Mouse (Mus musculus): ENCODE results near the gene Haus6. TPM values are rescaled to one million over a fixed set of nuclear protein-coding genes. Genes with fewer than 3 reads are reported as not detected.
A peak's percentile ranks its signal among the peaks of the same experiment; 100 is the strongest.

The Haus6 gene
- polyA plus RNA-seq, 1 experiment from 2014 or later = 8.6 TPM

DNA sequence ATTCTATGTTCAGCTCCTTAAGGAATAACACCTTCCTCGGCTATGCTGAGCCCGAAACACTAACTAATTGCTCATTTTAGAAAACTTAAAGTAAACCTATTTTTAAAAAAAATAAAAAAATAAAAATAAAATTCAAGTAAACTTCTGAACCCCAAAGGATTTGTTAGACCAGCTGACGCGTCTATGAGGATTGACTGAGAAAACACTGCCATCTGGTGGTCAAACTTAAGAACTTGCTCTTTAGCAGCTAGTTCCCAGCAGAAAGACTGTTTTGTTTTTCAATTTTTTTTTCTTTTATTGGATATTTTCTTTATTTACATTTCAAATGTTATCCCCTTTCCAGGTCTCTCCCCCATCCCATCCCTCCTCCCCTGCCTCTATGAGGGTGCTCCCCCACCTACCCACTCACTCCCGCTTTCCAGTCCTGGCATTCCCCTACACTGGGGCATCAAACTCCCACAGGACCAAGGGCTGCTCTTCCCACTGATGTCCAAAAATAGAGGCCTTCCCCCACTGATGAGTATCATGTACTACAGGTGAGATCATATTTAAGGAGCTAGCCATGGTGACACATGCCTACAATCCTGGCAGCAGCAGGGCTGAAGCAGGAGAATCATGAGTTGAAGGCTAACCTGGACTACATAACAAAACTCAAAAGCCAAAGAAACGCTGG is 56.7 kb downstream of the Haus6 start:
- Histone ChIP-seq H3K36me3 (replicated peaks; ENCODE audit: control insufficient read depth, insufficient read depth) (no peaks in the 10 kb centered on the region), H3K4me1 (replicated peaks; ENCODE audit: control insufficient read depth, insufficient read depth, low read length) (no peaks in the 10 kb centered on the region), H3K27me3 (ENCODE audit: control insufficient read depth, insufficient read depth, low read length) (no peaks in the 10 kb centered on the region), H3K9me3 (ENCODE audit: control insufficient read depth, low read length) (no peaks in the 10 kb centered on the region), H3K4me3 (replicated peaks; ENCODE audit: low read length) (no peak overlapping the region), H3K9ac (no peak overlapping the region), H3K4me2 (replicated peaks) (no peak overlapping the region), H3K27ac (no peak overlapping the region)
- ATAC-seq (ENCODE audit: low FRiP score) (peak; percentile 46; the same call in 1 of the 2 replicates), DNase-seq (ENCODE audit: low spot score) (peak; percentile 85)
- WGBS = 28% methylated on average over 6 of the region's 6 CpGs

DNA sequence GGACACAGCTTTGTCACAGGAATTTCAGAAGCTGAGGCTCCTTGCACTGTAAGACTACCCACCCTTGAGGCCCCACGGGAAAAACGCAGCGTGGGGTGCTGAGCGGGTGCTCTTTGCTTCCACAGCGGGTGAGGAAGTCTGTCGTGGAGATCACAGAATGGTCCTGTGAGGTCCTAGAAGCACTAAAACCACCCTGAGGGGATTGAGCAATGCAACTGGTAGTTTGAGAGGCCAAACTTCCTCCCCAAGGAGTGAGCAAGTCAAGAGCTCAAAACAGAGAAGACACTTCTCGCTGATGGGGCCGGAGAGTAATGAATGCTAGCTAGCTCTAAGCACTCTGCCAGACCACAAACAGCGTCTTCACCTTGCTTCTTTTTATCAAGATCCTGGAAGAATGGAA is 63.5 kb downstream of the Haus6 start:
- Histone ChIP-seq H3K4me2 (replicated peaks) (no peak overlapping the region), H3K9me3 (ENCODE audit: control insufficient read depth, low read length) (no peaks in the 10 kb centered on the region), H3K27me3 (ENCODE audit: control insufficient read depth, insufficient read depth, low read length) (no peaks in the 10 kb centered on the region), H3K4me3 (replicated peaks; ENCODE audit: low read length) (no peak overlapping the region), H3K27ac (no peak overlapping the region), H3K4me1 (replicated peaks; ENCODE audit: control insufficient read depth, insufficient read depth, low read length) (0 out of 2 replicates have a peak, but pooled peaks cover 7% of the 10 kb centered on the region), H3K9ac (no peak overlapping the region), H3K36me3 (replicated peaks; ENCODE audit: control insufficient read depth, insufficient read depth) (no peaks in the 10 kb centered on the region)
- no peak for ATAC-seq (ENCODE audit: low FRiP score)
- DNase-seq (ENCODE audit: low spot score) = no peak
- 90% methylated on average over 9 of the region's 9 CpGs for WGBS

DNA sequence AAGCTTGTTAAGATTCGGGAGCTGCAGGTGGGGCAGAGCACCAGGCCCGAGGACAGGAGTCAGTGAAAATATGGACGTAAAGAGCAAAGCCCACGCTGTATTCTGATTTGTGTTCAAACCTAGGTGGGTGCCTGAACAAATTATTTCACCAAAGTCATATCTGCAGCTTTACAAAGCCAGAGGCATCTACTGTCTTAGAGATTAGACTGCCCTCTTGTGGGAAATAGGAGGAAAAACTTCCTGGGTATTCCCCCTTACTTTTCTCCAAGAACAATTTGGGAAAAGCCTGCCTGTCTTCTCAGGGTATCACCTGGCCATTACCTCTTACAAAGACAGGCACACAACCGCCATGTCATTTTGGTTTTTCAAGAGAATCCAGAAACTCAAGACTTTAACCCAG is 66.2 kb downstream of the Haus6 start:
- Histone ChIP-seq H3K27me3 (ENCODE audit: control insufficient read depth, insufficient read depth, low read length) (no peaks in the 10 kb centered on the region), H3K9me3 (ENCODE audit: control insufficient read depth, low read length) (no peaks in the 10 kb centered on the region), H3K27ac (no peak overlapping the region), H3K36me3 (replicated peaks; ENCODE audit: control insufficient read depth, insufficient read depth) (no peaks in the 10 kb centered on the region), H3K9ac (no peak overlapping the region), H3K4me3 (replicated peaks; ENCODE audit: low read length) (no peak overlapping the region), H3K4me1 (replicated peaks; ENCODE audit: control insufficient read depth, insufficient read depth, low read length) (0 out of 2 replicates have a peak, but pooled peaks cover 7% of the 10 kb centered on the region), H3K4me2 (replicated peaks) (no peak overlapping the region)
- 60% methylated on average over 5 of the region's 5 CpGs for WGBS
- ATAC-seq (ENCODE audit: low FRiP score) (no peak), DNase-seq (ENCODE audit: low spot score) (peak; percentile 65)

DNA sequence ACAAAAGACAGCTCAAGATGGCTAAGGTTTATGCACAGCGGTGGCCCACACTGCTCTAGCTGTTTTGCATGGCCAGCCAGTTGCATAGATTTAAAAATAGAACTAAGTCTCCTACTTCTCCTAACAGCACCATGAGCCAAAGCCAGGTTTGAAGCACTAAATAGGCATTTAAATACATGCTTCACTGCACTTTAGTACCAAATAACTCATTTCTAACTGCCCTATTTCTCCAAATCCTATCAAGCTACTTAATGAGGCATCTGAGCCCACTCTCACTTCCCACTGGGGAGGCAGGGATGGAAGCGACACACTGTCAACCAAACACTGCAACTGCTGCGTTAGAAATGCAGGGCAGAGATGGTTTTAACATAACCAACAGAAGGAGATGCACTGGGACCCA is 67.9 kb downstream of the Haus6 start:
- 49% methylated on average over 3 of the region's 3 CpGs for WGBS
- DNase-seq (ENCODE audit: low spot score) (peak; percentile 46), ATAC-seq (ENCODE audit: low FRiP score) (peak; percentile 51; the same call in 1 of the 2 replicates)
- no peak overlapping the region for H3K4me3 ChIP-seq (replicated peaks; ENCODE audit: low read length)
- no peaks in the 10 kb centered on the region for H3K27me3 ChIP-seq (ENCODE audit: control insufficient read depth, insufficient read depth, low read length)
- no peak overlapping the region for H3K27ac ChIP-seq
- H3K9me3 ChIP-seq (ENCODE audit: control insufficient read depth, low read length) = no peaks in the 10 kb centered on the region
- H3K4me2 ChIP-seq (replicated peaks) = no peak overlapping the region
- H3K36me3 ChIP-seq (replicated peaks; ENCODE audit: control insufficient read depth, insufficient read depth) = no peaks in the 10 kb centered on the region
- H3K4me1 ChIP-seq (replicated peaks; ENCODE audit: control insufficient read depth, insufficient read depth, low read length) = 0 out of 2 replicates have a peak, but pooled peaks cover 7% of the 10 kb centered on the region
- H3K9ac ChIP-seq = no peak overlapping the region

- Histone ChIP-seq H3K4me3 (replicated peaks; ENCODE audit: low read length) (no peak overlapping the region), H3K9me3 (ENCODE audit: control insufficient read depth, low read length) (no peaks in the 10 kb centered on the region), H3K4me2 (replicated peaks) (no peak overlapping the region), H3K36me3 (replicated peaks; ENCODE audit: control insufficient read depth, insufficient read depth) (no peaks in the 10 kb centered on the region), H3K9ac (no peak overlapping the region), H3K27ac (no peak overlapping the region), H3K4me1 (replicated peaks; ENCODE audit: control insufficient read depth, insufficient read depth, low read length) (0 out of 2 replicates have a peak, but pooled peaks cover 7% of the 10 kb centered on the region), H3K27me3 (ENCODE audit: control insufficient read depth, insufficient read depth, low read length) (no peaks in the 10 kb centered on the region)
- DNase-seq (ENCODE audit: low spot score) = no peak
- ATAC-seq (ENCODE audit: low FRiP score) = no peak
- 83% methylated on average over 1 of the region's 1 CpGs for whole genome bisulfite sequencing
Observed at GRCm38 (mm10) chr4:86541573-86541972, 70.3 kb downstream of the Haus6 start.

GRCm38 (mm10) chr4:86538936-86539335 is 72.9 kb downstream of the Haus6 start:
- Histone ChIP-seq H3K27ac (no peak overlapping the region), H3K9ac (no peak overlapping the region), H3K36me3 (replicated peaks; ENCODE audit: control insufficient read depth, insufficient read depth) (no peaks in the 10 kb centered on the region), H3K4me2 (replicated peaks) (no peak overlapping the region), H3K27me3 (ENCODE audit: control insufficient read depth, insufficient read depth, low read length) (no peaks in the 10 kb centered on the region), H3K9me3 (ENCODE audit: control insufficient read depth, low read length) (no peaks in the 10 kb centered on the region), H3K4me3 (replicated peaks; ENCODE audit: low read length) (no peak overlapping the region), H3K4me1 (replicated peaks; ENCODE audit: control insufficient read depth, insufficient read depth, low read length) (0 out of 2 replicates have a peak, but pooled peaks cover 5% of the 10 kb centered on the region)
- 86% methylated on average over 5 of the region's 5 CpGs for WGBS
- ATAC-seq (ENCODE audit: low FRiP score) (no peak), DNase-seq (ENCODE audit: low spot score) (no peak)

DNA sequence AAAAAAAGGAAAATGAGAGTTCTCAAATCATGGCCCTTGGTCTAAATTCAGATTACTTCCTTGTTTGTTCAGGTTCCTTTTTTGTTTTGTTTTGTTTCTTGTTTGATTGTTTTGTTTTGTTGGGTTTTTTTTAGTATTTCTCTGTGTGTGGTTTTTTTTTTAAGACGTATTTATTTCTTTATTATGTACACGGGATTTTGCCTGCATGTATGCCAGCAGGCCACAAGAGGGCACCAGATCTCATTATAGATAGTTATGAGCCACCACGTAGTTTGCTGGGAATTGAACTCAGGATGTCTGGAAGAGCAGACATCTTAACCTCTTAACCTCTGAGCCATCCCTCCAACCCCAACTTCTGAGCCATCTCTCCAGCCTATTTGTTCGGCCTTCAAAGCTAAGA is 73.9 kb downstream of the Haus6 start:
- Histone ChIP-seq H3K27ac (no peak overlapping the region), H3K4me2 (replicated peaks) (no peak overlapping the region), H3K27me3 (ENCODE audit: control insufficient read depth, insufficient read depth, low read length) (no peaks in the 10 kb centered on the region), H3K9me3 (ENCODE audit: control insufficient read depth, low read length) (no peaks in the 10 kb centered on the region), H3K4me3 (replicated peaks; ENCODE audit: low read length) (no peak overlapping the region), H3K4me1 (replicated peaks; ENCODE audit: control insufficient read depth, insufficient read depth, low read length) (no peaks in the 10 kb centered on the region), H3K9ac (no peak overlapping the region), H3K36me3 (replicated peaks; ENCODE audit: control insufficient read depth, insufficient read depth) (no peaks in the 10 kb centered on the region)
- DNase-seq (ENCODE audit: low spot score) (peak; percentile 28), ATAC-seq (ENCODE audit: low FRiP score) (no peak)
- WGBS = 46% methylated on average over 4 of the region's 4 CpGs

GRCm38 (mm10) chr4:86534091-86534481 is 77.8 kb downstream of the Haus6 start:
- Histone ChIP-seq H3K4me2 (replicated peaks) (no peak overlapping the region), H3K4me3 (replicated peaks; ENCODE audit: low read length) (no peak overlapping the region), H3K9me3 (ENCODE audit: control insufficient read depth, low read length) (no peaks in the 10 kb centered on the region), H3K27me3 (ENCODE audit: control insufficient read depth, insufficient read depth, low read length) (no peaks in the 10 kb centered on the region), H3K27ac (no peak overlapping the region), H3K36me3 (replicated peaks; ENCODE audit: control insufficient read depth, insufficient read depth) (no peaks in the 10 kb centered on the region), H3K9ac (no peak overlapping the region), H3K4me1 (replicated peaks; ENCODE audit: control insufficient read depth, insufficient read depth, low read length) (no peaks in the 10 kb centered on the region)
- DNase-seq (ENCODE audit: low spot score) (no peak), ATAC-seq (ENCODE audit: low FRiP score) (no peak)
- WGBS = 68% methylated on average over 5 of the region's 5 CpGs

- H3K4me1 ChIP-seq (replicated peaks; ENCODE audit: control insufficient read depth, insufficient read depth, low read length) = no peaks in the 10 kb centered on the region
- no peak for ATAC-seq (ENCODE audit: low FRiP score)
- H3K27me3 ChIP-seq (ENCODE audit: control insufficient read depth, insufficient read depth, low read length) = no peaks in the 10 kb centered on the region
- H3K4me3 ChIP-seq (replicated peaks; ENCODE audit: low read length) = no peak overlapping the region
- no peaks in the 10 kb centered on the region for H3K36me3 ChIP-seq (replicated peaks; ENCODE audit: control insufficient read depth, insufficient read depth)
- H3K9me3 ChIP-seq (ENCODE audit: control insufficient read depth, low read length) = no peaks in the 10 kb centered on the region
- no peak overlapping the region for H3K27ac ChIP-seq
- H3K9ac ChIP-seq = no peak overlapping the region
- WGBS = 77% methylated on average over 8 of the region's 8 CpGs
- no peak overlapping the region for H3K4me2 ChIP-seq (replicated peaks)
- DNase-seq (ENCODE audit: low spot score) = no peak
Observed at GRCm38 (mm10) chr4:86533406-86534090, 78.3 kb downstream of the Haus6 start.

Data from hindbrain, embryonic 14.5 days (tissue).